Mouse (Mus musculus): Measurements from ENCODE around the gene Rhbdd1. TPM values are rescaled to one million over a fixed set of nuclear protein-coding genes. Genes with fewer than 3 reads are reported as not detected.

Gene Rhbdd1
- 1.8 and 2.6 TPM in 2 replicates for polyA plus RNA-seq (2012)

DNA sequence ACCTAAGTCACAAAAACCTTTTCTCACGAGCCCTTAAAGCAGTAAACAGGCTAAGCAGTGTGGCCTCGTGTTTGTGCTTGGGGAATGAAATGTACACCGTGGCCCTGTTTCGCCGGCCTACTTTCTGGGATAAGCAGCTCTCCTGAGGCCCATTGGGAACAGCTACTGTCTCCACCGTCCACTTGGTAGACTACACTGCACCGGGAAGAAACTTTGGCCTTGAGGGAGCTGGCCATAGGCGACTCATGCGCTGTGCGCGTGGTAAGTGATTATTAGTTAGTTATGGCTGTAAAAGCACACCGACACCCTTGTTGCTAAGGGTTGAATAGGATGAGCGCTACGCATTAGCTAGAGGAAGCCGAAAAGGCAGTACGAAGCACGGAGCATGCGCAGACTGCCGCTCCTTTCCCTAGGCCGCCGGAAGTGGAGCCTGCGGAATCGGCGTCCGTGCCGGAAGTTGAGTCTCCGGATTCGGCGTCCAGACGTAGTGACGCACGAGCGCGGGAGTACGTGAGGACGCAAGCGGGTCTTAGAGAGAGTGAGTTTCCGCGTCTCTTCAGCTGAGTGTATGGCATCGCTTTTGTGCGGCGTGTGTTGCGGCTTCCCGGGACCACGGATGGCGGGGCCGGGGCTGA, at the start of gene Rhbdd1:
Gene Rhbdd1 (plus strand): TSS at position 342 of the 635 bp plus-strand sequence.
- no peak for TF ChIP-seq GATA1 (IDR thresholded peaks at IDR 0.05; ENCODE audit: low read length)

DNA sequence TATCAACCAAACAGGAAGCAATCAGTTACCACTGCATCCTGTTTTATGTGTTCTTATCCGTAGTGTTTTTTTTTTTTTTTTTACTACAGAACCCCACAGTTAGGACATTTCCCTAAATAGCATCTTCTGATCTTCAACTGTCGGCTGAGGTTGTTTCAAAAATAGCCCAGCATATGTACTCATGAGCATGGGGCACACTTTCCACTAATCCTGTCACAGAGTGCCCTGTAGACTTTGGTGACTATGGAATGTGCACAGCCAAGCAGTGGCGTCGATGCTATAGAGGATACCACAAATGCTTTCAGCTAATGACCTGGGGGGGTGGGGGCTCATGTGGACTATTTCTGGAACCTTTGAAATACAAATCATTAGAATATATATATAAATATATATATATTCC, 48.7 kb upstream of the Rhbdd1 start:
- no peak for TF ChIP-seq GATA1 (IDR thresholded peaks at IDR 0.05; ENCODE audit: low read length)

DNA sequence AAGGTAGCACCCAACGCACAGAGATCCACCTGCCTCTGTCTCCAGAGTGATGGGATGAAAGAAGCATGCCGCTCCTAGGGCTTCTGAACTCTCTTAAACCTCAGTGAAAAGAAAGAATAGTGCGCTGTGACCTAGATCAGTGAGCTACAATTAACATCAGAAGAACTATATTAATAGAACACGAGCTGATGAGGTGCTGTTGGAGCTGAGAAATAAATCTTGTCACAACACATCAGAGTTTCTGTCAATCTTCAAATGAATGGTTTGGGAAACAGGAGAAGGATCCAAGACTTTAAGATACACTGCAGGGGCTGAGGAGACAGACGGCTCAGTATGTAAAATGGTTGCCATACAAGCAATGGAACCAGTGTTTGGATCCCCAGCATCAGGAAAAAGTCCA, 44.0 kb upstream of the Rhbdd1 start:
- no peak for TF ChIP-seq GATA1 (IDR thresholded peaks at IDR 0.05; ENCODE audit: low read length)

DNA sequence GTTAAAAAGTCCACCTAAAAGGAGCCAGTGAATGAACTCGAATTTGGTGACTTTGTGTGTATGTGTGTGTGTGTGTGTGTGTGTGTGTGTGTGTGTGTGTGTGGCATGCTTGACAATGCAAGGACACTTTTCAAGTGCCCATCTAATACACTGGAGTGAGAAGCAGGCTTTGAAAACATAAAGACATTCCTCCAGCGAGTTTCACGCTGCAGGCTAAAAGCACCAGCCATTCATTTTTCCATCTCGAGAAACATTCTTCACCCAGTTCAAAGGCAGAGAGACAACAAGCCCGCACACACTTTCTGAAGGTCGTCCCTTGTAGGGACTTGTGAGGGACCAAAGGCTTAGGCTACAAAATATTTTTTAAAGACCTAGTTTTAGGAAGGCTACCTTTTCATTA, 42.7 kb upstream of the Rhbdd1 start:
- no peak for TF ChIP-seq GATA1 (IDR thresholded peaks at IDR 0.05; ENCODE audit: low read length)

DNA sequence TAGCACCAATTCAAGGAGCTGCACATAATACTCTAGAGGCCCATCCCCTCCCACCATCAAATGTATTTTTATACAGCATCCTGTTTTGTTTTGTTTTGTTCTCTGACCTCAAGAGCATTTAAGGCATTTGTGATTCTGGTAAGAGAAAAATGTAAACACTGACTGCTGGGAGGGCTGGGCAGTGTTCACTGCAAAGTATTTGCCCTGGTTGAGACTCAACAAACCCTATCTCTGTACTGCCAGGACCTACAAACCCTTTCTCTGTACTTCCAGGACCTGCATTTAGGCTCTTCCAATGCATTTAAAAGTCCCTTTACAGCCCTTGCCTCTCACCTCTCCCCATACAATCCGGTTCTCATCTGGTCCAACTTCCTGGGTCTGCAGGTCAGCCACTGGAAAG, 41.9 kb upstream of the Rhbdd1 start:
- TF ChIP-seq GATA1 (IDR thresholded peaks at IDR 0.05; ENCODE audit: low read length) = no peak

DNA sequence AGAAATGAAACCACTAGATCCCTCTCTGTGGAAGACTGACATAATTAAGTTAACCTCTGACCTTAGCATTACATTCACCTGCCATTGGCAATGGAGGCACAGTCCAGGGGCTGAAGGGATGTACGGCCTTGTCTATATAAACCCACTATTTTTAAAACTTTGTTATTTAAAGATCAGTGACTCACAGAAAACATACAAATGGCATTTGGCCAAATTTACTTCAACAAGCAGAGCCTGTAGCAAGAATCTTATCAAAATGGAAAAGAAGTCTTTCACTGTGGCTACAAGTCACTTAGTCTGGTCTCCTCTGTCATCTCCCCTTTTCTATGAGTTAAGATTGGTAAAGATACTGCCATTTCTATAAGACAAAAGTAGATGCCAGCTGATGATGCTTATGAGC, 36.5 kb upstream of the Rhbdd1 start:
- TF ChIP-seq GATA1 (IDR thresholded peaks at IDR 0.05; ENCODE audit: low read length) = no peak

DNA sequence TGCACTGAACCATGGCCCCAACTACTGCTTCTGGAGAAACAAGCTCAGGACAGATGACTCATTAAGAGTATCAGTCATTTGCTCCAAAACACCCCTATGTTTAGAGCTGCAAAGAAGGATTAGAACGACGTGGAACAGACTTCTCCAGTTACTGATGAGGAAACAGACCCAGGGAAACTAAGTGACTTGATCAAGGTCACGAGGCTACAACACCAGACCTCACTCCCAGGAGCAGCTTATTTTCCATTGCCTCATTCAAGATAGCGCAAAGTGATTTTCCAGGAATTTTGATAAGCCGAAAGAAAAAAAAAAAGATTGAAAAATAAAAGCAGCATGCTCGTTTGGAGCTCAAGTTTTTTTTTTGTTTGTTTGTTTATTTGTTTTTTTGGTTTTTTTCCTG, 34.4 kb upstream of the Rhbdd1 start:
- no peak for TF ChIP-seq GATA1 (IDR thresholded peaks at IDR 0.05; ENCODE audit: low read length)

DNA sequence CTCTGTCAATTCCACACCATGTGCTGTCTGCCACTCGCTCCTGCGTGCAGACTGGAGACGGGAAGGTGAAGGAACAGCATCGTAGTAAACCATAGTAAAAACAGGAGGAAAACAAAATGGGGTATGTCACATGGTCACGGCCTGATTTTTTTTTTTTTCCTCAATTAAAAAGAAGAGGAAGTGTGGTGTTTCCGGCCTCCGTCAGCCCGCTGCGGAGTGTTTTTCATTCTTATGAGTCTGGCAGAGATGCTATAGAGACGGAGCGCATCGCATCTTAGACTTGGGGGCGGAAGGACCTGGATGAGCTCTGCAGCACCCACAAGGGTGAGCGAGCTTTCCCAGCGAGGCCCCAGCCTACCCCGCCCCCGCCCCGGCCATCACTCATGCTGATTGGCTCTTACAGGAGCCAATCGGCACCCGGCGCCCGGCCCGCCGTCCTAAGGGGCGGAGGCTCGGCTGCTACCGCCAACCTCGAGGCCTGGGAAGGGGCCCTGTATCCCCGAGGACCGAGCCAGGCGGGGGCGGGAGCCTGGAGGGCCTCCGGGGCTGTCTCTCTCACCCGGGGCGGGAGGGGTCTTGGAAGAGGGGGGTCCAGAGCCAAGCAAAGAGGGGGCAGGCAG, 33.1 kb upstream of the Rhbdd1 start:
- no peak for TF ChIP-seq GATA1 (IDR thresholded peaks at IDR 0.05; ENCODE audit: low read length)

DNA sequence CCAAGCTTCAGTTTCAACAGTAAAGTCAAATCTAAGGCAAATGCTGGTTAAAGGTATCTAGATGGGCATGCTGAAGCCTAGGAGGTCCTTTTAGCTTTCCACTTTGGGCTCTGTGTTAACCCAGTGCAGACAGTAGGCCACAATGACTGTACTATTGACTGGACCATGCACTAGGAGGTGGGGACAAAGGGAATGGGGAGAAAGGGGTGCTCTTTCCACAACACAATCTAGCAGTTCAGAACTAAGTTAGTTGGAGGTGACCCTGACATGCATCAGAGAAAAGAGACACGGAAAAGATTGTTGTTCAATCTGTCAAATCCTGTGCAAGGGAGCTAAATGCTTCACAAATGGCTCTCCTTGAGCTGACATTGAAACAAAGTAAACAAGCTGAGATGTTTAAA, 32.4 kb upstream of the Rhbdd1 start:
- TF ChIP-seq GATA1 (IDR thresholded peaks at IDR 0.05; ENCODE audit: low read length) = no peak

DNA sequence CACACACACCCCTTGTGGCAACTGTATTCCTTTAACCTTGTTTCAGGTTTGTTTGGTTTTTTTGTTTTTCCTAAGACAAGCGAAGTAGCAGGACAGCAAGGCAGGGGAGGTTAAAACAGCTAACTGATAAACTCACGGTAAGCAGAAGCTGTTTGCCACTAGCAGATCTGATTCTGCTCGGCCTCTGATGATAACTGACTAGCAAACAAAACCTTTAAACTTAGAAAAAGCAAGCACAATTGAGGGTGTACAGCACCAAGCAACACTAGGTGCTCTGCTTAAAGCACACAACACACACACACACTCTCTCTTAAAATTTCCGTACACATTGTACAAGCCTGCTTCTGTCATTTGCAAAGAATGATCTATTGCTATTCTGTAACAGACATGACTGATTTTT, 31.8 kb upstream of the Rhbdd1 start:
- TF ChIP-seq GATA1 (IDR thresholded peaks at IDR 0.05; ENCODE audit: low read length) = no peak

DNA sequence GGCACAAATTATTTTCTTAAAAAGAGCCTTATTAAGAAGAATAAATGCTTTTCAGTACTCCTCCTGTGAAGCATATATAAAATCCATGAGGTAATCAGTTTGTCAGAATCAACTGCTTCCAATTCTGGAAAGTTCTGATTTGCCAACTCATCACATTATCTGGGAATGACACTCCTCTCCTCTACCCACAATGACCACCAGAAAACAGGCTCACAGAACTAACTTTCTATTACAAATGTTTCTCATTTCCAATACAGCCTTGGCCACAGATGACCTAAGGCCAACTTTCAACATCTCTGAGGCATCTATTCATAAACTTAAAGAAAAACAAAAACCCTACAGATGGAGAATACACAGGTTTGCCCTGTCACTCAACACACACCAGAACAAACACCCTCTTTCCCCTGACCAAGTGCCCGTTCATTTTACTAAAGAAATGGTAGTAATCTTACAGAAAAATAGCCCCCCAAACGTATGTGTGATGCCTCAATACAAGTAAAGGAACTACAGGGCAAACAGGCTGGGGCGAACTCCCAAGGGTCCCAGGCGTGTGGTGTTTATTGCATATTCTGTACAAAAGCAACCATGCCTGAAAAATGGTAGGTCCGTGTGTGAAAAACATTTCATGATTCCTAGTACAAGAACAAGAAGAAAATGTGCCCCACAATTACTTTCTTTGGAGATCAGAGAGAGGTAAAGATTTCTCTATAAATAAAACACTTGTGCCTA, 30.6 kb upstream of the Rhbdd1 start:
- no peak for TF ChIP-seq GATA1 (IDR thresholded peaks at IDR 0.05; ENCODE audit: low read length)

DNA sequence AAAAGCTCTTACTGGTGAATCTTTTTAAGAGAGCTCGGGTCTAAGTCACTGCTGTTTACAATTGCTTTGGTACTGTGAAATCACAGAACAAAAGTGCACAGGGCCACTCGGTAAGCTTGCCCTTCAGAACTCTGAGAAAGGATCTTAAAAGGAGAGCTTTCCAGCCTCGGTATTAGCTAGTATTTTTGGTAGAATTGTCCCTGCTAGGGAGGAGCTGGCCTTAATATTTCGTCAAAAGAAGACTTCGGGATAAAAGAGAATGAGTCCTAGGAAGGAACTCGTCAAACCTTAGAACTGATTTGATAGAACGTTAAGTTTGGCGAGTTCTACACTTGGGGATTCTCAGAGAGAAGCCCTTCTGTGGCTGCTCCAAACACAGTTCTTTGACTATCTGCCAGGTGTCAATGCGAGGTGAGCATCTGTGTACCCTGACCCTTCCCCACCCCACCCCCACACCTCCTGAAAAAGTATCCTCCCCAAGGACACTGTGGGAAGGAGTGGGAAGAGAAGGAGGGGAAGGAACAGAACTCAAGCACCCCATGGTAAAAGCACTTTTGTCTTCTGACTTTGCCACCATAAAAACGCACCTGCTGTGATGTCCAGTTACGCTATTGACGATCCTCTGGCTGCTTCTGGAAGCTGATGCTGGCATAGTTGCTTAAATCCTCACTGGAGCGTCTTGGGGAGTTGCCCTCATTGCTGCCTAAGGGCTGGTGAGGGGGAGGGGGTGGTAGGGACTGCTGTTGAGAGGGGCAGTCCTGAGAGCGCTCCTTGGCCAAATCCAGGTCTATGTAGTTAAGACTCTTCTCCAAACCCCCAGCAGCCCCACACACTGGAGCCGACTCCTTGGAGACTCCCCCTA, 29.8 kb upstream of the Rhbdd1 start:
- TF ChIP-seq GATA1 (IDR thresholded peaks at IDR 0.05; ENCODE audit: low read length) = no peak

DNA sequence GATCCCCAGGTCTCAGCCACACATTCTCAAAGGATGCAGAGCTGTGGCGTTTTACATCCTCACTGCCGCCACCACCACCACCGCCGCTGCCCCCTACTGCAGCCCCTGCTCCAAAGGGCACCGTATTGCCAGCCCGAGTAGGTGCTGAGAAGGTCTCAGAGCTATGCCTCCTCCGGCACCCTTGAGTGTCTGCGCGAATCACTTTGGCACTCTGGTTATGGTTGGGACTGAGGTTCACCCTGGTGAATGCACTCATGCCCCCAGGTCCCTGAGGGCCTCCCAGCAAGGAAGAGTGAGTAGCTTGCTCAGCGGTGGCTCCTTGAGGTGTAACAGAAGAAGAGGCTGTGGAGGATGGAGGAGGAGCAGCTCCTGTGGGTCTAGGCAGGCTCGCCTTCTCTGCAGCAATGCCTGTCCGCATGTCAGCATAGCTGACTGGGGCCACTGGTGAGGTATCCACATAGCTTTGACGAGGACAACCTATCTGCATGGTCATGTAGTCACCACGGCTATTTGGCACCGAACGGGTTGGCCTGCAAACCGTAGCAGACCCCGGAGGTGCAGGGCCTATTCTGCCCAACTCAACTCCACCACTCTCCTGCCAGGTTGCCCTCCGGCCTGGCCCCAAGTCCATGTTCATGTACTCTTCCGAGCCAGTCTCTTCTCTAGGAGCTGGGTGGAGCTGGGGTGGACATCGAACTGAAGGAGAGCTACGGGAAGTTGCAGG, 29.0 kb upstream of the Rhbdd1 start:
- no peak for TF ChIP-seq GATA1 (IDR thresholded peaks at IDR 0.05; ENCODE audit: low read length)

DNA sequence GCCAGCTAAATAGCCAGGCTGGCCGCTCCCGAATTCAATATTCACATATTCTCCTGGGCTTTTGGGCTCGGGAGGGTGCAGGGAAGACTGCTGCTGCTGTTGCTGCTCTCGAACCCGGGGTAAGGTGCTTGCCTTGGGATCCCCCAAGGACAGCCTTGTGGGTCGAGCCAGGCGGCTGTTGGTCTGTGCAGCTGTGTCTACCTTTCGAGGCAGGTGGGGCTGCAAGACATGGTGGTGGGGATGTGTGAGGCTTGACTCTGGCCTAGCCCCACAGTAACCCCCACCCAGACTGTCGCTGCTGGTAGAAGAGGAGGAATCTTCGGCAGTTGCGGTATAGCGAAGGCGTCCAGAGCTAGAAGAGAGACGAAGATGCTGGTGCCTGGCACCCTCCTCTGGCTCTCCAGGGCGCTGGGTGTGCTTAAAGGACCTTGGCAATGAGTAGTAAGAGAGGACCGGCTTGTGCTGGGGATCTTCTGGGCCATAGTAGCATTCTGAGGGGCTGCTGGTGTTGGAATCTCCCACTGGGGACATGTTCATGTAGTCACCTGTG, 28.4 kb upstream of the Rhbdd1 start:
- TF ChIP-seq GATA1 (IDR thresholded peaks at IDR 0.05; ENCODE audit: low read length) = no peak

DNA sequence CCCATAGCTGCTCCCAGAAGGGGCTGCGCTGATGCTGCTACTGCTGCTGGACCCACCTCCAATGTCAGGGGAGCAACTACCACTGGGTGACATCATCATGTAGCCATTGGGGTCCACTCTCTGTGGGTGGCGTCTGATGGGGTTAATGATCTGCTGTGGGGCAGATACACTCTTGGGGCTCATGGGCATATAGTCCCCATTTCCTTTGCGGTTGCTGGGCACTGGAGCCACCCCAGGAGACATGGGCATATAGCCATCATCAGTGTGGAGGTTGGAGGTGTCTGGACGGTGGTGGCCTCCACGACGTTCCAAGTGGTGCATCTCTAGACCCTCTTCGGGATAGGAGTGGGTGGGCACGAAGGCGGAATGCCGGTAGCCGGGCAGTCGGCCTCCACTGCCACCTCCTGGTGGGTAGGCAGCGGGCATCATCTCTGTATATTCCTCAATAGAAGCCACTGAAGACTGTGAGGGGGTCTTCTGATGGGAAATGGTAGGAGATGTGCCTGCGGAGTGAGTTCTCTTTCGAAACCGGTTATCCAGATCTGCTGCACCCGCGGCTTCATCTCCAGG, 27.7 kb upstream of the Rhbdd1 start:
- no peak for TF ChIP-seq GATA1 (IDR thresholded peaks at IDR 0.05; ENCODE audit: low read length)
